Mouse (Mus musculus) ovary, postnatal 10 days (tissue): ENCODE data around the gene Derl3.
"Not testable (repeated sequence)": the region's sequence is repeated elsewhere in the genome, so short reads cannot be mapped to it uniquely, and the experiment has no call there.

Experiments
- DNase-seq: peaks from one replicate; pipeline ENCODE4 v3.0.0; 2022; ENCODE audit warnings: low spot score

Derl3 gene

GRCm38 (mm10) chr10:75872915-75873542 lies 20.2 kb upstream of the Derl3 start:
- DNase-seq: no peak

- DNase-seq: no peak
These were observed 19.6 kb upstream of the Derl3 start for GRCm38 (mm10) chr10:75873543-75874170.

GRCm38 (mm10) chr10:75878836-75879235 lies 14.4 kb upstream of the Derl3 start:
- DNase-seq: no peak

DNA sequence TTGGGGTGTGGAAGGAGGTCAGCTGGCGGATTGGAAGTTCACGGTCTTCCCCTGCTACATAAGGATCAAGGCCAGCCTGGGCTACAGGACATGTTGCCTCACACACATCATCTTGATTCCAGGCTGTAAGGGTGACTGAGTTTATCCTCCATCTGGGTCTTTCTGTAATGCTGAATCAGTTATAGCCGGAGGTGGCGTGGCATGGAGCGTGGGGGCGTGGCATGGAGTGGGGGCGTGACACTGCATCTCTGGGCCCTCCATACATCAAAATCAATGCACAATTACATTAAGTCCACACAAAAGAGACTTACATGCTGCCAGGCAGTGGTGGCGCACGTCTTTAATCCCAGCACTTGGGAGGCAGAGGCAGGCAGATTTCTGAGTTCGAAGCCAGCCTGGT lies 12.9 kb upstream of the Derl3 start:
- no peak for DNase-seq

- DNase-seq: no peak
These were observed 12.2 kb upstream of the Derl3 start for GRCm38 (mm10) chr10:75880771-75881577.

DNA sequence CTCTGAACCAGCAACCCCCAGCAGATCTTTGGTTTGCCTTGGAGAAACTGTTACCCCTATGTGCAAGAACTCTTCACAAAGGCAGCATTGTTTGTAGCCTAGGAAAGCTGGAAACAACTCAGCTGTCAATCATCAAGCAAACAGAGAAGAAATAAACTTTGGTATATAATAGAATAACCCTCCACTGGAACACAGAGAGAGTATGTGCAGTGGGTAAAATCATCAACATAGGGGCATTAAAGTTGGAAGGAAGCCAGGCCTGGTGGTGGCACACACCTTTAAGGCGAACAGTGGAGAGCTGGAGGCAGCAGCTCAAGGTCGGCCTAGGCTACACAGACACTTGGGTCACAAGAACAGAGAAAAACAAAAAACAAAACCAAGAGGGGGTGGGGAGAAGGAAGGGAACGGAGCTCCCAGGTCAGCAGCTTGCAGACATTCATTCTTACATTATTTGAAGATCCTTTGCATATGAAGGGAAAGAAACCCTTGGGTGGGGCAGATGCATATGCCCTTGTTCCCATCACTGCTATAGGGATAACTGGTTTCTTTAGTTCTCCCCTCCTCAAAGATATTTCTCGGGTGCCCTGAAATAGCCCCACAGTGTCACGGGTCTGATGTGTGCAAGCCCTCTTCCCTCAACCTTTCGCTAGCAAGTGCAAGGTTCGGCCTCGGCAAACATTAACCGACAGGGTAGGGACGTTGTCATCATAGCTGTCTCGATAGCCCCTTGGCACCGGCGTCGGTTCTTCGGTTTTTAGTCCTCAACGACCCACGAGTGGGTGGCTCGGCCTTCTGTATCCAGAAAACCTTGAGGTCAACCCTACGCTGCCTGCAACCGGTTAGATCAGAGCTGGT lies 11.4 kb upstream of the Derl3 start:
- no peak for DNase-seq

- DNase-seq: no peak
These were observed 10.6 kb upstream of the Derl3 start for GRCm38 (mm10) chr10:75882433-75883231.

- peak; percentile 34 for DNase-seq
These were observed 10.0 kb upstream of the Derl3 start for GRCm38 (mm10) chr10:75883232-75883552.

DNA sequence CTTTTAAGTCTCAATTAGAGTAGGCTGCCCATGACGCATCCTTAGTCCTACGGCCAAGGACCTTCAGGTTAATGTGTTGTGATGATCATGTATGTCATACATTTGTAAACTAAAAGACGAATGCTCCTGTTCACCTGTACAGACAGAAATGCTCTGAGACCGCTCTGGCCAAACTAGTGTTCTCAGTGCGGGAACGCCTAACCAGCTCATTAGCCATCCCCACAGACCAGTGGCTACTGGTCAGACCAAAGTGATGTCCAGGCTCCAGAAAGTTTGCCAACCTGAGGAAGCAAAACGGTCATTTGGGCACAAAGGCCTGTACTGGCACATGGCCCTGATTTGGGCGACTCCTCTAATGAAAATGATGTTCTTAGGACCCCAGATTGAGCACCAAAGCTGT lies 8.5 kb upstream of the Derl3 start:
- DNase-seq: no peak

DNA sequence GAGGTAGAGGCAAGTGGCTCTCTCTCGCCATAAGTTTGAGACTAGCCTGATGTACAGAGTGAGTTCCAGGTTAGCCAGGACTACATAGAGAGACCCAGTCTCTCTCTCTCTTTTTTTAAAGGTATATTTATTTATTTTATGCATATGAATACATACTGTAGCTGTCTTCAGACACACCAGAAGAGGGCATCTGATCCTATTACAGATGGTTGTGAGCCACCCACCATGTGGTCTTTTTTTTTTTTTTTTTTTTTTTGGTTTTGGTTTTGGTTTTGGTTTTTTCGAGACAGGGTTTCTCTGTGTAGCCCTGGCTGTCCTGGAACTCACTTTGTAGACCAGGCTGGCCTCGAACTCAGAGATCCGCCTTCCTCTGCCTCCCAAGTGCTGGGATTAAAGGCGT lies 5.7 kb upstream of the Derl3 start:
- DNase-seq: not testable (repeated sequence)

GRCm38 (mm10) chr10:75889406-75890153 lies 3.6 kb upstream of the Derl3 start:
- no peak for DNase-seq

DNA sequence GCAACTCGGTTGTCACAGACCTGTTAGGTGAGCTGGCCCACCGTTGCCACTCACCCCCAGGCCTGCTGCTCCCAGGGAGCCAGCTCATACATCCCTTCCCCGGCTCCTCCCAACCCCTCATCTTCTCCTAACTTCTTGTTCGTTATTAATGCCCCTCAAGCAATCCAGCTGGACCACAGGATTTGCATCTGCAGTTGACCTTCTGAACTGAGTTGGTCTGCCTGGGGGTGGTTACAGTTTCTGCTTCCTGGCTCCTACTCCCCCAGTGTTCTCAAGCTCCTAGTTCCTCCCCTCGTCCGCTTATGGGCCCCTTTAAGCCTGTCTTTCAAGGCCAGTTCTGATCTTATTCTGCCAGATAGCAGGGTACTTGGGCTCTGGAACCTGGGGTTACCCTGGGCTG lies 1.4 kb downstream of the Derl3 start:
- DNase-seq: no peak

- DNase-seq: no peak
These were observed 2.5 kb downstream of the Derl3 start for GRCm38 (mm10) chr10:75895730-75896129.

GRCm38 (mm10) chr10:75896208-75896607 lies 3.0 kb downstream of the Derl3 start:
- no peak for DNase-seq

DNA sequence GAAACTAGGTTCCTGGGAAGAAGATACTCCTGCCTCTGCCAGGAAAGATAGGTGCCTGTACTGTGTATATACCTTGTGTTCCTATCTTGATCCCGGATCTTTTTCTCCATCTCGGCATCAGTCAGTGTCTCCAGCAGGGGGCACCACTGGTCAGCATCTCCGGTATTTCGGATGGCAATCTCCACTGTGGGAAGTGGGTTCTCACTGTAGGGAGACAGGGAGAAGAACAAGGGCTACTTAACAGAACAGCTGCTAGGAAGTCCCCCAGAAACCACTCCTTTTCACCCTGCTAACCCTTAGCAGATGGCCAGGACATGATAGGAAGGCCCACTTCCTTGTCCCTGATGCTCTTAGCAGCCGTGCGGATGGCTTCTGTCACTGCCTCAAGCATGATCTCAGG lies 4.2 kb downstream of the Derl3 start:
- peak; percentile 42 for DNase-seq

DNA sequence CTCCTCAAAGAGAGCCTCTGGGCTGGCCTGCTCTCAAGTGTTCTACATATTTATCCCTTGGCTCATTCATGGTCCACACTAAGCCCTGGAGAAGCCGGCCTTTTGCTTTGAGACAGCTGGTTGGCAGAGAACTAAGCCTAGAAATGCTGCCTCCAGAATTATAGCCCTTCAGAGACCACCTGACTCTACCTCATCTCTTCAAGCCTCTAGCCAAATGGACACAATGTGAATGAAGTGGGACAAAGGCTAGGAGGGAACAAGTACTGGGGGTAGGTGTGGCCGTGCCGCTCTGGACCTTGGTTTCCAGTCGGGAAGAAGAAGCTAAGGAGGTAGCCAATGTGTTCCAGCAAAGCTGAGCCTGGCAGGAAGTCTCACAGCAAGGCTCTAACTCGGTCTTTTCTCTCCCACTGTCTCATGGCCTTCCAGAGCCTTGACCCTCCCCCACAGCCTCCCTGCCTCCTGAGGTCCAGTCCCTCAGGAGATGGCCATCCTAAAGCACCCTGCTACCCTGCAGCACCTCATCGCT lies 4.9 kb downstream of the Derl3 start:
- no peak for DNase-seq

DNA sequence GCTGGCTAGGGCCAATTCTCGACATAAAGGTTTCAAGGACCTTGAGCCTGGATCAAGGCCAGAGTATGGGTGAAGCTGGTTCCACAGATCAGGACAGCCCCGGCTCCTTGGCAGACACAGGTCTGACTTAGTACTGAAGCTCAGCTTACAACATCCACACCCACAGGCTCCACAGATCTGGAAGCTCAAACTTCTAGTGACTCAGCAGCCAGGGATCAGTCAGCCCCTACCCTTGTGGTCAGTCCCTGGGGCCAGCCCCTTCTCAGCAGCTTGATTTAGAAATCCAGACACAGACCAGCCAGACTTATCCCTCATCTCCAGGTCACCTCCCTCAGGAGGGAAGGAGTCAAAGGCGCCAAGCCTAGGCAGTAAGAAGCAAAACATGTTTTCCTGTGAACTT lies 5.6 kb downstream of the Derl3 start:
- DNase-seq: no peak

DNA sequence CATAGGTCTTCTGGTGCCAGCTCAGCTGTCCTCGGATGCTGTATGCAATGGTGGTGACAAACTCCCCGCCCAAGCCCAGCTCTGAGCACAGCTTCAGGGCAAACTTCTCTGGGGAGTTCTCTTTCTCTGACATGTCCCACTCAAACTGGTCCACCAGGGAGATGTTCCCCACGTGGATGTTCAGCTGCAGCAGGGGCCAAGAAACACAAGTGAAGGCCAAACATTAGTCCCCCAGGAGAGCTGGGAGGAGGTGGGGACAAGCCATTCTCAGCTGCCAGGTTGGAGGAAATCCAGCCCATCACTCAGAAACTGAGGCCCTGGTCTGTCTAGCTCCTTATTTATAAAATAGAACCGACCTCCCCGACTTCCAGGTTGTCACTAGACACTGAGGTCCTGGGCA lies 11.2 kb downstream of the Derl3 start:
- DNase-seq: no peak

DNA sequence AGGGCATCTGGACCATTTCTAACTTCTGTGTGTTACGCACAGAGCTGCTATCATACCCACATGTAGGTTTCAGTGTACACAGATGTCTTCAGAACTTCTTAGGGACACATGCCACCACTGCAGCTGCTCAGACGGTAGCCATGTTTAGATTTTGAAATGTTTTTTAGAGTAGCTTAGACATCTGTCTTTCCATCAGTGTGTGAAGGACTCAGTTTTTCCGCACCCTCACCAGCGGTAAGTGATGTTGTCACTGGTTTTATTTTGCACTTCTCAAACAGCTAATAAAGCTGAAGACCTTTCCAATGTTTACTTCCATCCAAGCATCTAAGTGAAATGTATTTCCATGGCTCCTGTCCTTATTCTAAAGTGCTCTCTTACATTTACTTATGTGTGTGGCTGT lies 13.7 kb downstream of the Derl3 start:
- no peak for DNase-seq

- no peak for DNase-seq
These were observed 17.5 kb downstream of the Derl3 start for GRCm38 (mm10) chr10:75910698-75911097.
